Mouse (Mus musculus) hindbrain, embryonic 12.5 days (tissue): ENCODE results near the gene Psmb11. TPM values are rescaled to one million over a fixed set of nuclear protein-coding genes. Genes with fewer than 3 reads are reported as not detected.

Experiments used
- ATAC-seq: fragments of 200-750 bp; cut with Nextera tagmentation; 2 replicates; pipeline ENCODE4 v1.8.0; 2017; ENCODE audit warnings: moderate TSS enrichment; ENCODE audit not compliant: low FRiP score
- H3K27ac ChIP-seq: fragments of 300-500 bp; sonication (generic); 2 replicates; pipeline ENCODE4 v1.5.1; 2016; ENCODE audit warnings: mild to moderate bottlenecking
- H3K27me3 ChIP-seq: fragments of 300-500 bp; sonication (generic); 2 replicates; pipeline ENCODE4 v1.6.1; 2016; ENCODE audit warnings: mild to moderate bottlenecking
- H3K36me3 ChIP-seq: fragments of 300-500 bp; sonication (generic); 2 replicates; pipeline ENCODE4 v1.6.1; 2016; ENCODE audit warnings: mild to moderate bottlenecking
- H3K4me1 ChIP-seq: fragments of 300-500 bp; sonication (generic); 2 replicates; pipeline ENCODE4 v1.6.1; 2016
- H3K4me2 ChIP-seq: fragments of 300-500 bp; sonication (generic); replicated peaks from 2 replicates; pipeline ENCODE4 v1.6.1; 2016; ENCODE audit warnings: mild to moderate bottlenecking
- H3K4me3 ChIP-seq: fragments of 300-500 bp; sonication (generic); 2 replicates; pipeline ENCODE4 v1.5.1; 2016; ENCODE audit warnings: mild to moderate bottlenecking
- H3K9ac ChIP-seq: fragments of 300-500 bp; sonication (generic); 2 replicates; pipeline ENCODE4 v1.6.1; 2016; ENCODE audit warnings: mild to moderate bottlenecking, moderate library complexity
- H3K9me3 ChIP-seq: fragments of 300-500 bp; sonication (generic); replicated peaks from 2 replicates; pipeline ENCODE4 v1.6.1; 2016; ENCODE audit warnings: mild to moderate bottlenecking
- WGBS: fragments of 180-500 bp; shearing (Covaris S2); methylation state at CpG from one replicate; pipeline ENCODE4 v1.1.7; 2016; 5-methylcytosine and 5-hydroxymethylcytosine counted together
- polyA plus RNA-seq: library from polyadenylated mRNA; unstranded; fragments of >200 nt; fragmentation: Nextera tagmentation; extraction: Ambion mirVana; gene quantifications from 2 replicates; pipeline ENCODE4 v1.2.1, GENCODE M21; 2016

Gene Psmb11
- not detected in 2 replicates for polyA plus RNA-seq

- no peak within 1 kb of the TSS for H3K4me3 ChIP-seq
- peaks cover 9% of the 10 kb centered on the region for H3K4me1 ChIP-seq
- H3K9me3 ChIP-seq, result no peaks in the 10 kb centered on the region
- ATAC-seq, result no peak
- H3K36me3 ChIP-seq, result peaks cover 5% of the 10 kb centered on the region; the same call in 1 of the 2 replicates
- H3K4me2 ChIP-seq, result no peak within 1 kb of the TSS
- 94% methylated on average over 1 of the region's 1 CpGs for WGBS
- no peaks in the 10 kb centered on the region for H3K27me3 ChIP-seq
- H3K27ac ChIP-seq, result no peak within 1 kb of the TSS
- H3K9ac ChIP-seq, result no peak within 1 kb of the TSS
These were observed at the start of gene Psmb11 for GRCm38 (mm10) chr14:54621133-54621532. Gene Psmb11, plus strand, starts transcription at chr14:54621433.

DNA sequence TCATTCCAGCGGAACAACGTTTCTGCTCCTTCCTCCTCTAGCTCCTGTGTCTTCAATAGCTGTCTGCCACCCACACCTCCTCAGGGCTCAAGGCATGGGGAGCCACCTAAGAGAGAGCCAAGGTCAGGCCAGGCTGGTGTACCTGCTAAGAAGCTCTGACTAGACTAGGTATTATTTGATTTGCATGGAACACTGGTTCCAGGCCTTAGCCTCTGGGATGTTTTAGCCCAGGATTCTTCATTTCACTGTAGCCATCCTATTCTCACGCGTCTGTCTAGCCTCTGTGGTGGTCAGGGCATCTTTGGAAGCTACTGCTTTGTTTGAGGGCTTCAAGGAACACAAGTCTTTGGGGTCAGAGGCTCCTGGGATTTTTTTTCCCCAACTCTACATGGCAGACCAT is 49.1 kb upstream of the Psmb11 start:
- Histone ChIP-seq H3K27me3 (peaks cover 22% of the 10 kb centered on the region), H3K4me1 (peaks cover 64% of the 10 kb centered on the region), H3K9ac (no peak overlapping the region), H3K36me3 (peaks cover 27% of the 10 kb centered on the region), H3K4me3 (no peak overlapping the region), H3K9me3 (no peaks in the 10 kb centered on the region), H3K4me2 (0 out of 2 replicates have a peak overlapping the region, but pooled peaks have one; percentile 74), H3K27ac (peak overlapping the region; percentile 73; the same call in 1 of the 2 replicates)
- no peak for ATAC-seq
- 50% methylated on average over 4 of the region's 4 CpGs for WGBS

GRCm38 (mm10) chr14:54572790-54573736 is 48.2 kb upstream of the Psmb11 start:
- Histone ChIP-seq H3K4me1 (peaks cover 65% of the 10 kb centered on the region), H3K9me3 (no peaks in the 10 kb centered on the region), H3K4me3 (peak overlapping the region; percentile 74), H3K27me3 (peaks cover 25% of the 10 kb centered on the region), H3K4me2 (peak overlapping the region; percentile 74), H3K27ac (peak overlapping the region; percentile 73), H3K36me3 (peaks cover 18% of the 10 kb centered on the region), H3K9ac (peak overlapping the region; percentile 55)
- 6% methylated on average over 13 of the region's 14 CpGs for WGBS
- peak; percentile 38 for ATAC-seq

DNA sequence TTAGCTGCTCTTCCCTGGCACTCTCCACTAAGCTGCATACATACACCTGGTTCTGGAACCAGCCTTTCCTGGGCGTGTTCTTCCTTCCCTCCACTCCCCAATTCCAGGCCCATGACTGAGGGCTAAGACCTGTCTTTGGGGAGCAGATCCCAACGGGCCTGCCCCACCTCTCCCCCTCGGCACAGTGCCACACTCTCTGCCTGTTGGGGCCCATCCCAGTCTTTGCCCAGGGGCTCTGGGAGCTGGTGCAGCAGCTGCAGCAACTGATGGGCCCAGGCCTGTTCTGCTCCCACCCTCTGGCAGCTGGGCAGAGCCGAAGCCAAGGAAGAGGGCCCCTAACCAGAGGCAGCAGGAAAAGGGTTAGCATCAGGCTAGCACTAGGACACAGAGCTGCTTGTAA is 47.0 kb upstream of the Psmb11 start:
- peak overlapping the region; percentile 74 for H3K4me3 ChIP-seq
- WGBS, result 14% methylated on average over 4 of the region's 4 CpGs
- ATAC-seq, result no peak
- H3K9me3 ChIP-seq, result no peaks in the 10 kb centered on the region
- peaks cover 25% of the 10 kb centered on the region for H3K27me3 ChIP-seq
- H3K4me2 ChIP-seq, result peak overlapping the region; percentile 74
- H3K36me3 ChIP-seq, result peaks cover 10% of the 10 kb centered on the region
- H3K4me1 ChIP-seq, result peaks cover 65% of the 10 kb centered on the region
- H3K9ac ChIP-seq, result peak overlapping the region; percentile 54
- peak overlapping the region; percentile 45 for H3K27ac ChIP-seq

DNA sequence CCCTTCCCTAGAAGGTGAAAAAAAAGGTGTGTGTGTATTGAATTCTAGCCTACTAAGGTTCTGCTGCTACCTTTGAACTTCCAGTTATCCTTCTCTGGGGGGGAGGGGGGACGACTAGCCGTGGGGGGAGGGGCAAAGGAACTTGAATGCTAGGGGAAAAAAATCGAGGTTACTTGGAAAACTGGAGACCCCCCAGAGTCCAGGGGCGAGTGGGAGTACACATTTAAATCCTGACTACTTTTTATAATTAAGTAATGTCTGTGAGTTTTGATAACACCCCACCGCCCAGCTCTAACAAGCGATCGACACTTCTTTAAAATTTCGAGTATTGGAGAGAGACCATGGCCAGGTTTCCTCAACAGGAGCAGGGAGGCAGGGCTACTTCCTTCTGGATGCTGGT is 46.2 kb upstream of the Psmb11 start:
- WGBS, result 3% methylated on average over 8 of the region's 8 CpGs
- peaks cover 25% of the 10 kb centered on the region for H3K27me3 ChIP-seq
- peaks cover 58% of the 10 kb centered on the region for H3K4me1 ChIP-seq
- H3K4me3 ChIP-seq, result peak overlapping the region; percentile 74
- peaks cover 10% of the 10 kb centered on the region for H3K36me3 ChIP-seq
- no peak for ATAC-seq
- peak overlapping the region; percentile 92 for H3K9ac ChIP-seq
- no peaks in the 10 kb centered on the region for H3K9me3 ChIP-seq
- H3K27ac ChIP-seq, result 0 out of 2 replicates have a peak overlapping the region, but pooled peaks have one; percentile 45
- peak overlapping the region; percentile 74 for H3K4me2 ChIP-seq

GRCm38 (mm10) chr14:54575631-54576030 is 45.6 kb upstream of the Psmb11 start:
- H3K27ac ChIP-seq, result peak overlapping the region; percentile 83; the same call in 1 of the 2 replicates
- peaks cover 8% of the 10 kb centered on the region for H3K36me3 ChIP-seq
- peak overlapping the region; percentile 74 for H3K4me3 ChIP-seq
- peak overlapping the region; percentile 92 for H3K9ac ChIP-seq
- H3K4me1 ChIP-seq, result peaks cover 55% of the 10 kb centered on the region
- ATAC-seq, result no peak; the same call in 1 of the 2 replicates
- H3K9me3 ChIP-seq, result no peaks in the 10 kb centered on the region
- peak overlapping the region; percentile 74 for H3K4me2 ChIP-seq
- under 1% methylated on average over 39 of the region's 39 CpGs for WGBS
- peaks cover 25% of the 10 kb centered on the region for H3K27me3 ChIP-seq

DNA sequence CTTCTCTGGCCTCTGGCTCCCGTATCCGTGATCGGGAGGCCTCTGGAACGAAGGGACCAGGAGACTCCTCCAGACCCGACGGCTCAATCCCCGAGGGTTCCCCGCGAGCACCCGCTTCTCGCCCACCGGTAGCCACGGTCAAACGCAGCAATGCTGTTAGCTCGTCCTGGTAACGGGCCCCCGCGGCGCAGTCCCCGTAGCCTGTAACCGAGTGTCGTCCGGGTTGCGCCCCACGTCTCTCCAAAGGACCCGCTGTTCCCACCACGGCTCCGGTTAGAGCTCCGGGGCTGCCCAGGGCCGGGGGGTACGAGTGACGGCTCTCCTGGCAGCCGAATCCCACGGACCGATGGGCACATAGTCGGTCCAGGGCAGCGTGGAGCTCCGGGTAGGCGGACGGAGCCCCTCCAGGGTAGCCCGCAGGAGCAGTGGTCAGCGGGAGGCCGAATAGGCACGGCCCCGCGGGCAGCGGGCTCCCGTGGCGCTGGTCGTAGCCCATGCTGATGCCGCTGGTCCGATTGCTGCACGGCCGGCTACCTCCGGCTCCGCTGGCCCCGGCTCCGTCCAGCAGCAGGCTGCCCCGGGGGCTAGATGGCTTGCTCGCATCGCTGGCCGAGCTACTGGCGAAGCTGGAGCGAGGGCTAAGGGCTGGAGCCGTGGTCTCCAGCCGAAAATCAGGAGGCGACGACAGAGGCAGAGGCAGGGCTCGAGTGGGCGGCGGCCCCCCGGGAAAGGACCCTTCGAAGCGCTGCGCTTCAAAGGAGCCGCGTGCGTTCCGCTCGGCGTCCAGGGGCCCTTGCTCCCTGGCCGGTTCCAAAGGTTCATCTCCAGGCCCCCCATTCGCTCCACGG is 44.8 kb upstream of the Psmb11 start:
- Histone ChIP-seq H3K9me3 (no peaks in the 10 kb centered on the region), H3K27ac (peak overlapping the region; percentile 83), H3K4me3 (peak overlapping the region; percentile 74), H3K27me3 (peaks cover 25% of the 10 kb centered on the region), H3K9ac (peak overlapping the region; percentile 92), H3K4me2 (peak overlapping the region; percentile 74), H3K36me3 (peaks cover 1% of the 10 kb centered on the region; the same call in 1 of the 2 replicates), H3K4me1 (peaks cover 52% of the 10 kb centered on the region)
- ATAC-seq, result no peak
- WGBS, result under 1% methylated on average over 84 of the region's 84 CpGs

DNA sequence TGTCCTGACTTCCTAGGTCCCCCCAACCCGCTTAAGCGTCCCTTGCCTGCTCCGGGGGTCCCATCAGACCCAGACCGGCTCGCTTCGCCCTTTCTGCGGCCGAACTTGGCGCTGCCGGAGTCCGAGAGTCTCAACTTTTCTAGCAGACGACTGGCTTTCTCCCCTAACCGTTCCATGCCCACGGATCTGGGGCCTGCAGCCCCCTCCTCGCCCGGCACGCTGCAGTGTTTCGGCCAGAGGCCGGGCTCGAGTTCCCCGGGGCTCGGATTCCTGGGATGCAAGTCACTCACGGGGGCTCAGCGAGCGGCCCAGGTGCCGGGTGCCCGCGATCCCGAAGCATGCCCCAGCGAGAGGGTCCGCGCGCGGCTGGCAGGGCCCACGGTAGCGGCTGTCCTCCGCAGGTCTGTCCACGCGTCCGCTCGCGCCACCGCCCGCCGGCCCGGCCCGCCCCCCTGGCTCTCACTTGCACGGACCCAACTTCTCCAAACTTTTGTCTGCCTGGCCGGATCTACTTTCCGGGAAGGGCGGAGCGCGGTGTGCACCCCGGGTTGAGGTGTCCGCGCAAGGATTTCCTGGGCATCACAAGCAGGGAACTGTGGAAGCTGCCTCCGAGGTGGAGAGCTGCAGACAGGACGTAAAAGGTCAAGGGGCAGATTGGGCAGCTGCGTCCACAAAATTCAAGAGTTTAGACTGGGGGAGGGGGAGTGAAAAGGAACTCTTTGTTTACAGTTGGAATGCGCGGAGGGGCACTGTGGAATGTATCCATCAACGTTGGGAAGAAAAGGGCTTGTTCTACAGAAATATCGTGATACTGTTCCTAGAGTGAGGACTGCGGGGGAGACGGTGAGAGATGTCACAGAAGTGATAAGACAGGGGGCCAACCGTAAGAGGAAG is 43.9 kb upstream of the Psmb11 start, which contains the start of gene Ajuba:
Gene Ajuba, minus strand, starts transcription at position 470 of the 894 bp plus-strand sequence.
- under 1% methylated on average over 66 of the region's 66 CpGs for WGBS
- Histone ChIP-seq H3K27me3 (peaks cover 25% of the 10 kb centered on the region), H3K9me3 (no peaks in the 10 kb centered on the region), H3K9ac (peak within 1 kb of the TSS; percentile 92), H3K4me3 (peak within 1 kb of the TSS; percentile 74), H3K27ac (peak within 1 kb of the TSS; percentile 83), H3K36me3 (no peaks in the 10 kb centered on the region), H3K4me2 (peak within 1 kb of the TSS; percentile 74), H3K4me1 (peaks cover 46% of the 10 kb centered on the region)
- ATAC-seq, result peak; percentile 65

DNA sequence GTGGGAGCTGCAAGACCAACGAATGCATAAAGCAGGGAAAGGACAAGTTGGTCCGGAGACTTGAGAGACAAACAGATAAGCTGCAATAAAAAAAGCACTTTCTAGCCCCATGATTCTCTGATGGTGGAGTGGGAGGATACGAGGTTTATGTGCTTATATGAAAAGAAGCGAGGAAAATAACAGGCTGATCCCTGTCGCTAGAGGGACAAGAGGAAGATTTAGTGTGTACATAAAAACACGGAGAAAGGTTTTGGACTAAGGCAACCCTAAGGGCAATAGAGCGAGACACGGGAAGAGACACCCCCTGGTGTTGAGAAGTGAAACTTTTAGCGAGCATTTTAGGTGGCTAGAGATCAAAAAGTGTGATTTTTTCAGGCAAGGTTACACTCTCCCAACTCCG is 43.2 kb upstream of the Psmb11 start:
- peak overlapping the region; percentile 92 for H3K9ac ChIP-seq
- ATAC-seq, result no peak
- H3K4me3 ChIP-seq, result peak overlapping the region; percentile 74
- H3K36me3 ChIP-seq, result peaks cover under 1% of the 10 kb centered on the region; the same call in 1 of the 2 replicates
- 2% methylated on average over 10 of the region's 10 CpGs for WGBS
- H3K9me3 ChIP-seq, result no peaks in the 10 kb centered on the region
- peaks cover 38% of the 10 kb centered on the region for H3K4me1 ChIP-seq
- H3K27ac ChIP-seq, result peak overlapping the region; percentile 83
- peaks cover 24% of the 10 kb centered on the region for H3K27me3 ChIP-seq
- H3K4me2 ChIP-seq, result peak overlapping the region; percentile 74

DNA sequence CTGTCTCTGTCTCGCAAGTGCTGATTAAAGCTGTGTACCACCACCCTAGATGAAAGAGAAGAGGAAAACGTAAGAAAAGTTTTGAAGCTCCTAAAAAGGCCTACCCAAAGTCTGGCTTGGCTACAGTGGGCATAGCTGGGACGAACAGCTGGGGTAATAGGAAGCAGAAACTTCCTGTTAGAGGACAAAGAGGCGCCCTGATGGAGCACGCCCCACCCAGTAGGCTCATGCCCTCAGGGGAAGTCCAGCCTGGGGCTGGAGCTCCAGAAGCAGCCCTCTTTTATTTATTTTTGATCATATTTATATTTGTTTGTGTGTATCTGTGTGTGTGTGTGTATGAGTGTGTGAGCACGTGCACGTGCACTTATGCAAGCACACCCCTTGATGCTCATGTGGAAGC is 41.6 kb upstream of the Psmb11 start:
- peaks cover 23% of the 10 kb centered on the region for H3K4me1 ChIP-seq
- no peaks in the 10 kb centered on the region for H3K9me3 ChIP-seq
- no peak overlapping the region for H3K4me2 ChIP-seq
- H3K36me3 ChIP-seq, result peaks cover 11% of the 10 kb centered on the region
- peaks cover 21% of the 10 kb centered on the region for H3K27me3 ChIP-seq
- WGBS, result 88% methylated on average over 7 of the region's 7 CpGs
- no peak overlapping the region for H3K9ac ChIP-seq
- no peak overlapping the region for H3K4me3 ChIP-seq
- no peak for ATAC-seq
- H3K27ac ChIP-seq, result no peak overlapping the region

- Histone ChIP-seq H3K36me3 (peaks cover 18% of the 10 kb centered on the region), H3K27me3 (no peaks in the 10 kb centered on the region), H3K4me1 (no peaks in the 10 kb centered on the region), H3K9me3 (no peaks in the 10 kb centered on the region), H3K4me2 (no peak overlapping the region), H3K27ac (no peak overlapping the region), H3K4me3 (no peak overlapping the region), H3K9ac (no peak overlapping the region)
- ATAC-seq, result no peak
- WGBS, result 91% methylated on average over 9 of the region's 9 CpGs
These were observed 38.7 kb upstream of the Psmb11 start for GRCm38 (mm10) chr14:54582536-54582935.
